Mouse (Mus musculus): ENCODE results near the gene Rhbdd1. TPM values are rescaled to one million over a fixed set of nuclear protein-coding genes. Genes with fewer than 3 reads are reported as not detected.

The Rhbdd1 gene
- total and polyA plus RNA-seq, 3 experiments, result 7.5 to 10.4 TPM; not detected in 1

DNA sequence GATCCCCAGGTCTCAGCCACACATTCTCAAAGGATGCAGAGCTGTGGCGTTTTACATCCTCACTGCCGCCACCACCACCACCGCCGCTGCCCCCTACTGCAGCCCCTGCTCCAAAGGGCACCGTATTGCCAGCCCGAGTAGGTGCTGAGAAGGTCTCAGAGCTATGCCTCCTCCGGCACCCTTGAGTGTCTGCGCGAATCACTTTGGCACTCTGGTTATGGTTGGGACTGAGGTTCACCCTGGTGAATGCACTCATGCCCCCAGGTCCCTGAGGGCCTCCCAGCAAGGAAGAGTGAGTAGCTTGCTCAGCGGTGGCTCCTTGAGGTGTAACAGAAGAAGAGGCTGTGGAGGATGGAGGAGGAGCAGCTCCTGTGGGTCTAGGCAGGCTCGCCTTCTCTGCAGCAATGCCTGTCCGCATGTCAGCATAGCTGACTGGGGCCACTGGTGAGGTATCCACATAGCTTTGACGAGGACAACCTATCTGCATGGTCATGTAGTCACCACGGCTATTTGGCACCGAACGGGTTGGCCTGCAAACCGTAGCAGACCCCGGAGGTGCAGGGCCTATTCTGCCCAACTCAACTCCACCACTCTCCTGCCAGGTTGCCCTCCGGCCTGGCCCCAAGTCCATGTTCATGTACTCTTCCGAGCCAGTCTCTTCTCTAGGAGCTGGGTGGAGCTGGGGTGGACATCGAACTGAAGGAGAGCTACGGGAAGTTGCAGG, 29.0 kb upstream of the Rhbdd1 start:
- H3K4me3 ChIP-seq (ENCODE audit: control insufficient read depth in 1 of 2, insufficient read depth in 1 of 2, low read depth in 2 of 2, low read length in 2 of 2), result no peak overlapping the region
- no peaks in the 10 kb centered on the region for H3K36me3 ChIP-seq (ENCODE audit: control insufficient read depth in 1 of 2, insufficient read depth in 2 of 2, low read length in 2 of 2)
- H3K79me2 ChIP-seq (ENCODE audit: control insufficient read depth, insufficient read depth, low read length, poor library complexity), result no peaks in the 10 kb centered on the region
- H3K27me3 ChIP-seq (ENCODE audit: control insufficient read depth in 1 of 2, insufficient read depth in 2 of 2, low read length in 2 of 2), result no peaks in the 10 kb centered on the region
- no peaks in the 10 kb centered on the region for H3K9me3 ChIP-seq (replicated peaks; ENCODE audit: insufficient read depth, low read length)
- no peak overlapping the region for H3K27ac ChIP-seq (ENCODE audit: control insufficient read depth, low read depth, low read length)
- no peak for TF ChIP-seq GABPA (IDR thresholded peaks at IDR 0.05; ENCODE audit: low read depth, low read length)
- TF ChIP-seq SMC3 (IDR thresholded peaks at IDR 0.05; ENCODE audit: low read depth, low read length), result no peak
- TF ChIP-seq USF1 (IDR thresholded peaks at IDR 0.05; ENCODE audit: low read depth, low read length), result no peak
- no peak for TF ChIP-seq MAX (IDR thresholded peaks at IDR 0.05; ENCODE audit: low read length)
- no peak for TF ChIP-seq MYC (IDR thresholded peaks at IDR 0.05; ENCODE audit: low read depth, low read length)
- TF ChIP-seq BHLHE40 (IDR thresholded peaks at IDR 0.05; ENCODE audit: borderline replicate concordance, low read depth, low read length), result no peak
- no peak for TF ChIP-seq POLR2AphosphoS2 (IDR thresholded peaks at IDR 0.05; ENCODE audit: low read length)
- no peak for TF ChIP-seq POLR2AphosphoS5 (IDR thresholded peaks at IDR 0.05; ENCODE audit: borderline replicate concordance, low read depth, low read length)
- no peak for TF ChIP-seq GATA1 (IDR thresholded peaks at IDR 0.05; ENCODE audit: low read depth, low read length)
- no peak overlapping the region for H3K9ac ChIP-seq (ENCODE audit: control insufficient read depth, low read depth, low read length, poor library complexity, severe bottlenecking)
- no peak for DNase-seq (ENCODE audit: low read depth, low spot score)
- no peaks in the 10 kb centered on the region for H3K4me1 ChIP-seq (ENCODE audit: control insufficient read depth in 1 of 2, insufficient read depth in 2 of 2, low read length in 2 of 2)

DNA sequence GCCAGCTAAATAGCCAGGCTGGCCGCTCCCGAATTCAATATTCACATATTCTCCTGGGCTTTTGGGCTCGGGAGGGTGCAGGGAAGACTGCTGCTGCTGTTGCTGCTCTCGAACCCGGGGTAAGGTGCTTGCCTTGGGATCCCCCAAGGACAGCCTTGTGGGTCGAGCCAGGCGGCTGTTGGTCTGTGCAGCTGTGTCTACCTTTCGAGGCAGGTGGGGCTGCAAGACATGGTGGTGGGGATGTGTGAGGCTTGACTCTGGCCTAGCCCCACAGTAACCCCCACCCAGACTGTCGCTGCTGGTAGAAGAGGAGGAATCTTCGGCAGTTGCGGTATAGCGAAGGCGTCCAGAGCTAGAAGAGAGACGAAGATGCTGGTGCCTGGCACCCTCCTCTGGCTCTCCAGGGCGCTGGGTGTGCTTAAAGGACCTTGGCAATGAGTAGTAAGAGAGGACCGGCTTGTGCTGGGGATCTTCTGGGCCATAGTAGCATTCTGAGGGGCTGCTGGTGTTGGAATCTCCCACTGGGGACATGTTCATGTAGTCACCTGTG, 28.4 kb upstream of the Rhbdd1 start:
- TF ChIP-seq UBTF (IDR thresholded peaks at IDR 0.05; ENCODE audit: borderline replicate concordance, insufficient read depth, low read depth, low read length) (no peak), SIN3A (IDR thresholded peaks at IDR 0.05; ENCODE audit: low read length) (no peak), TCF12 (IDR thresholded peaks at IDR 0.05; ENCODE audit: low read depth, low read length) (no peak), EP300 (IDR thresholded peaks at IDR 0.05; ENCODE audit: low read depth in 1 of 2, low read length in 2 of 2) (no peak), NRF1 (IDR thresholded peaks at IDR 0.05; ENCODE audit: insufficient read depth, low read depth, low read length, poor library complexity, severe bottlenecking) (no peak), KAT2A (conservative IDR thresholded peaks at IDR 0.05; ENCODE audit: low read depth, low read length) (no peak), POLR2AphosphoS5 (IDR thresholded peaks at IDR 0.05; ENCODE audit: borderline replicate concordance, low read depth, low read length) (no peak), MAX (IDR thresholded peaks at IDR 0.05; ENCODE audit: low read length) (no peak), GABPA (IDR thresholded peaks at IDR 0.05; ENCODE audit: low read depth, low read length) (no peak), HCFC1 (IDR thresholded peaks at IDR 0.05; ENCODE audit: low read depth, low read length) (no peak), CHD2 (IDR thresholded peaks at IDR 0.05; ENCODE audit: low read length) (no peak), MYC (IDR thresholded peaks at IDR 0.05; ENCODE audit: low read depth, low read length) (no peak), E2F4 (IDR thresholded peaks at IDR 0.05; ENCODE audit: borderline replicate concordance, low read depth, low read length) (no peak), SMC3 (IDR thresholded peaks at IDR 0.05; ENCODE audit: low read depth, low read length) (no peak), GATA1 (IDR thresholded peaks at IDR 0.05; ENCODE audit: low read depth, low read length) (no peak), ZKSCAN1 (IDR thresholded peaks at IDR 0.05; ENCODE audit: low read depth, low read length) (no peak), MAFK (IDR thresholded peaks at IDR 0.05; ENCODE audit: borderline replicate concordance, low read depth, low read length) (no peak)
- H3K27ac ChIP-seq (ENCODE audit: control insufficient read depth, low read depth, low read length), result no peak overlapping the region
- H3K27me3 ChIP-seq (ENCODE audit: control insufficient read depth in 1 of 2, insufficient read depth in 2 of 2, low read length in 2 of 2), result no peaks in the 10 kb centered on the region
- H3K79me2 ChIP-seq (ENCODE audit: control insufficient read depth, insufficient read depth, low read length, poor library complexity), result no peaks in the 10 kb centered on the region
- H3K9me3 ChIP-seq (replicated peaks; ENCODE audit: insufficient read depth, low read length), result no peaks in the 10 kb centered on the region
- no peak overlapping the region for H3K9ac ChIP-seq (ENCODE audit: control insufficient read depth, low read depth, low read length, poor library complexity, severe bottlenecking)
- no peak overlapping the region for H3K4me3 ChIP-seq (ENCODE audit: control insufficient read depth in 1 of 2, insufficient read depth in 1 of 2, low read depth in 2 of 2, low read length in 2 of 2)
- no peak for DNase-seq (ENCODE audit: low read depth, low spot score)
- no peaks in the 10 kb centered on the region for H3K4me1 ChIP-seq (ENCODE audit: control insufficient read depth in 1 of 2, insufficient read depth in 2 of 2, low read length in 2 of 2)
- no peaks in the 10 kb centered on the region for H3K36me3 ChIP-seq (ENCODE audit: control insufficient read depth in 1 of 2, insufficient read depth in 2 of 2, low read length in 2 of 2)

Measured in MEL (cell line).